Mouse (Mus musculus) telencephalon, adult 2 months (tissue): Measurements from ENCODE around the gene Syne2.
"Not testable (repeated sequence)": the region's sequence is repeated elsewhere in the genome, so short reads cannot be mapped to it uniquely, and the experiment has no call there.

Experiments
- DNase-seq: peaks from one replicate; pipeline ENCODE4 v3.0.0-alpha.2; 2011; ENCODE audit warnings: low read depth, low spot score

Gene Syne2

GRCm38 (mm10) chr12:76095117-76096035, 277.4 kb downstream of the Syne2 start:
- DNase-seq = peak; percentile 57

DNA sequence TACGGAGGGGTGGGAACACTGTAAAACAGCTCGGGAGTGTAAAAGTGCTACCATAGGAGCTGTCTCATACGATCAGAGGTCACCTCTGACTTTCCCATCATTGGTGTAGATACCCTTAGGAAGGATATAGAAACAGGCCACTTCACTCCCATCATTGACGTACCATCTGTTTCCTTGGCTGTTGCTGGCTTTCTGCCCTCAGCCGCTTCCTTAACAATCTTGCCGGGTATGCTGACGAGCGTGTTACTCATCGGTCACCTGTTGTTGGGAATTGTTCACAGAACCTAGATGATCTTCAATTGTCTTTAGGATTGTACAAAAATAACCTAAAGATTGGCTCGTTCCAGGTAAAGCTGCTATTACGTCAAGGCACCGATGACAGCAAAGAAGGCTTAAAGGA, 284.7 kb downstream of the Syne2 start:
- no peak for DNase-seq

DNA sequence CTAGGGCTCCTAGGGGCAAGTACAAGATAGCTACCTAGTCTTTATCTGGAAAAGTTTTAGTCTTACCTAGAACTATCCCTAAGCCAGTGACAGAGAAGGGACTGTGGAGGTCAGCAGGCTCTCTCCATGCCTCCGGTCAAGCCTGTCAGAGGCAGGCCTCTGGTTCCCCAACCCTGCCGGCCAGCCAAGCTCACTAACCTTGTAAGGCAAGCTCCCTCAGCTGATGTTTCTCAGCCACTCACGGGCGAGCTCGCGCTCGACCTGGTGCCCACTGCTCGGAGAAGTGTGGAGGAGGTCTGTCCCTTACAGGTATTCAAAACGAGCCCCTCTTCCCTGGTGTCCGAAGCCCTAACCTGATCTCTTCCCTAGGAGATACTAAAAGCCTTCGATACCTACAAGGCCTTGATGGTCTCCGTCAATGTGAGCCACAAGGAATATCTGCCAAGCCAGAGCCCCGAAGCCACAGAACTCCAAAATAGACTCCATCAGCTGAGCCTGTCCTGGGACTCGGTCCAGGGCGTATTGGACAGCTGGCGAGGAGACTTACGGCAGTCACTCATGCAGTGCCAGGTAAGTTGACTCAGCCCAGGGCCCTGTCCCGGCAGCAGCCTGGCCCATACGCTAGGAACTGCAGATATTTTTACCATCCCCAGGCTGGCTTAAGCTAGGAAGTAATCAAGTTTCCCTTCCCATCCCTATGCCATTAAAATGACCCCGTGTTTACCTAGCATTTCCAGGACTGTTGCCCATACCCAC, 286.8 kb downstream of the Syne2 start:
- no peak for DNase-seq

DNA sequence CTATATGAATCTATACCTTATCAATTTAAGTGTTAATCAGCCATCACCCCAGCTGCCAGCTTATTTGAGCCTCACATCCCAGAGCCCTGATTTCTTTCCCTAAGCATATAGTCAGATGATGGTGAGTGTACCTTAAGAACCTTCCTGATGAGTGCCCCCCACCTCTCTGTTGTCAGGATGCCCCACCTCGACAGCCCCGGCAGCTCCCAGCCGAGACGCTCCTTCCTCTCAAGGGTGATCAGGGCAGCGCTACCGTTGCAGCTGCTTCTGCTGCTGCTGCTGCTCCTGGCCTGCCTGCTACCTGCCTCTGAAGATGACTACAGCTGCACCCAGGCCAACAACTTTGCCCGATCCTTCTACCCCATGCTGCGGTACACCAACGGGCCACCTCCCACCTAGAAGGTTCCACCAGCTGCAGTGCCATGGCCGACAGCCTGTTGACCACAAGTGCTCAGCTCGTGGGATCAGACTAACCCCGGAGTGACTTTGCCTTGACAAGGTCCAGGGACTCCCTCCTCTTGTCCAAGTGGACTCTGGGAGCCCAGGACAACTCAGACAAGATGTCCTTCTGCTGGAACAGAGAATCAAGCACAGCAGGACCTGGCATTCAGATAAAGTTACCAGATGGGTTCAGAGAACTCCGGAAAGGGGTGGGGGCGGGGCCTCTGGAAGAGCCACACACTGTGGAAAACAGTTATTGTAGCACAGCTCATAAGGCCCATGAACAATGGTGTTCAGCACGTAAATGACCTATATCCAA, 291.9 kb downstream of the Syne2 start:
- no peak for DNase-seq

DNA sequence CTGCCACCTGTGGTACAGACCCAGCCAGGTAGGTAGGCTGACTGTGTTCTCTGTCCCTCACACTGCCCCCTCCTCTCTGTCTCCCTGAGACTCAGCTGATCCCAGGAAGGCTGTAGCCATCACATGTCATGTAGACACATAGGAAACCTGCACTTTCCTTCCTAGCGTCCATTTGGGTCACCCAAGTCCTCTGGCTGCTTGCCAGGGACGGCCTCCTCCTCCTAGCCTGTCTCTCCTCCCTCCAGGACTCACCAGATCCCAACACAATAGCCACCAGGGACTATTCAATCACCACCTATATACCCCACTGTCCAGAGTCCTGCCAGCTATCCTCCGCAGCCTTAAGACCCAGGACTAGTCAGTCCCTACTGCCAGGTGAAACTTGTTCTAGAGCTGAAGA, 293.1 kb downstream of the Syne2 start:
- DNase-seq = no peak

- DNase-seq = no peak
Observed at GRCm38 (mm10) chr12:76116577-76116976, 298.6 kb downstream of the Syne2 start.

DNA sequence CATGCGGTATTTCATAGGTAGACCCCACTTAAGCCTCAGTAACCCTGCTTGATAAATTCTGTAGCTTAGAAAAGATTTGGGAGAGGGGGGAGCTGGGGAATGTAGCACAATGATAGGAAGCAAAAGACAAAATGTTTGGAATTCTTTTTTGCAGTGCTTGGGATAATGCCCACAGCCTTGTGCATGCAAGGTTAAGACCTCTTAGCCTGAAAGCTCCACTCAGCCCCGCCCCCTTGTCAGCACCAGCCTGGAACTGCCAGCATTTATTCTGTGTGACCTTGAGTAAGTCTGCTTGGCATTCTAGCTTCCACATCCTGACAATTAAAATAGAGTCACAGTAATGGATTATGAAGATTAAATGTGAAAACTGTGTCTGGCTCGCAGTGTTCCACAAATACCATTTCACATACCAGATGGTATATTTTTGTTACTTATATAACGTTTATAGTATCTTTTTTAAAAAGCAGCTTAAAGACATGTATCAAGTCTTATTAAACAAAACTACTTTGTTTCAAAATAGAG, 299.8 kb downstream of the Syne2 start:
- DNase-seq = no peak

- DNase-seq = no peak
Observed at GRCm38 (mm10) chr12:76123223-76123622, 305.3 kb downstream of the Syne2 start.

GRCm38 (mm10) chr12:76128306-76128705, 310.4 kb downstream of the Syne2 start:
- no peak for DNase-seq

DNA sequence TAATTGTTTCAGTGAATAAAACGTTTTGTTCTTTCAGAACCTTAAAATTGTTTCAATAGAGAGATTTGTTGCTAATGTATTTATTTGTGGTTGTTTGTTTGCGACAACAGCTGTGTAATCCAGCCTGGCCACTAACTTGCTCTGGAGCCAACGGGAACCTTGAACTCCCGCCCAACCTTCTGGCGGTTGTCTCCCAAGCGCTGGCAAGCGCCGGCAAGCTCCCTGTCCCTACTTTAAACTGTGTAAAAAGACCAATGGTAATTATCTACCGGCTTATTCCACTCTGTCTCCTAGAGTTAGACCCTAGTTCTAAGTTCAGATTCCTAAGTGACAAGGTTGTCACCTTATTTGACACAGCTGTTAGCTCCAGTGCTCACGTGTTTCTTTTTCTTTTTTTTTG, 310.9 kb downstream of the Syne2 start:
- no peak for DNase-seq

DNA sequence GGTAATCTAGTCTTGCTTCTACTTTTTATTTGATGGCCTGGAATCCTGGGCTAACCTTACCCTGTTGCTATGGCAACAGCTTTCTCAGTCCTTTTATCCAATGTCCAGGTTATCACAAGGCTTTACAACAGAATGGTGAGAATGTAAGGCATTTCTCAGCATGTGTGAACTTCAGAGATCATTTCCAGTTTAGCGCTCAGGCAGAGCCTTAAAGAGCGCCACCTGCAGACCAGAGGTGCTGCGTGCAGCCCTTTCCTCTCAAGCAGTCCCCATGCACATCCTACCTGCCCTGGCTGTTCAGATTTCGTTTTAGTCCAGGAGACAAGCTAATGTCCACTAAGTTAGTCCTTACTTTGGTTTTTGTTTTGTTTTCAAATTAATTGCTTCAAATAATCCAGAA, 312.3 kb downstream of the Syne2 start:
- no peak for DNase-seq

- no peak for DNase-seq
Observed at GRCm38 (mm10) chr12:76130891-76131290, 313.0 kb downstream of the Syne2 start.

GRCm38 (mm10) chr12:76132591-76132990, 314.7 kb downstream of the Syne2 start:
- DNase-seq = no peak

GRCm38 (mm10) chr12:76133081-76133480, 315.1 kb downstream of the Syne2 start:
- not testable (repeated sequence) for DNase-seq

DNA sequence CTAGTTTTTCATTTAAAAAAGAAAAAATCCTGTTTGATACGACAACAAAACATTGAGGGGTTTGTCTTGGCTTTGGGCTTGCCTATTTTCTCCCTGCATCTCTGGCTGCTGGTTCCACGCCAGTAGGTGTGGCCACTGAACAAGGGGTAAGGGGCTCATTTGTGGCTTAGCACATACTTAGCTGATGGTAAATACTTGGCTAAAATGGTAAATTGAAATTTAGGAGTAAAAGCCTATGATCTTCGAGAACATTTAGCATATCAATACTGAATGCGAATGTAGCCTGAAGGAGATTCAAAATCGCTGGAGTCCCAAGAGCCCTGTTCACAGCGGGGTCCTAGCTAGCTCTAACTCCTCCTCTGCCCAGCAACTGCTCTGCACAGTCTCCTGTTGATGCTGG, 318.8 kb downstream of the Syne2 start:
- no peak for DNase-seq

- DNase-seq = not testable (repeated sequence)
Observed at GRCm38 (mm10) chr12:76152389-76152788, 334.5 kb downstream of the Syne2 start.
